Mouse (Mus musculus) c-Kit-positive CD71-positive TER-119-positive erythroid progenitor cells, embryonic 14.5 days (primary cell): ENCODE results near the gene Hbs1l.

ENCODE experiments used
- DNase-seq: peaks from one replicate; pipeline ENCODE4 v3.0.0-alpha.2; 2013; ENCODE audit warnings: low spot score

The Hbs1l gene

GRCm38 (mm10) chr10:21401259-21401658 is 105.5 kb downstream of the Hbs1l start:
- no peak for DNase-seq

- DNase-seq: no peak
These were observed 109.0 kb downstream of the Hbs1l start for GRCm38 (mm10) chr10:21404822-21405221.

- no peak for DNase-seq
These were observed 110.1 kb downstream of the Hbs1l start for GRCm38 (mm10) chr10:21405707-21406534.

- no peak for DNase-seq
These were observed 114.9 kb downstream of the Hbs1l start for GRCm38 (mm10) chr10:21410711-21411110.

DNA sequence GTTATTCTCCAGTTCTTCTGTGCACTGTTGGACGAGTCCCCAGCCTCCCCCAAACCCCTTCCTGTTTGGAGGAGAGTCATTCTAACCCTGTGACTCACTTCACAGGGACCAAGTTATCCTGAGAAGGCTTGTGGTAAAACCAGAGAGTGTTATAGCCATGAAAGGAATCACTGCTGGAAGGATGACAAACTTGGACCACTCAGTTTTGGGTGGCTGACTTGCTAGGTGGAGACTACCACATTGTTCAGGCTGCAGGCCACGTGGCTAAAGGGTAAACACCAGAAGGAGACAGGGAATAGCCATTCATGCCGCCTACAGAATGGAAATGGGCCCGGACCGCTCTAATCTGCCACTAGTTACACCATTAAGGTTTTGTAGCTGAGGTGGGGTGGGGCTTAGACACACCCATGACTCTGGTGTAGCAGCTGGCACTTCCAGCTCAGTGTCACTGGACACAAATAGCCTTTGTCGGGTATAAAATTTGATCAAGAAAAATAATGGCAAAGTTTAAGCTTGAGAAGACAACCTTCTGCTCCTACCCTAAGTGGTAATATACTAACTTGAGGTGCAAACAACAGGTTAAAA is 115.9 kb downstream of the Hbs1l start:
- no peak for DNase-seq

DNA sequence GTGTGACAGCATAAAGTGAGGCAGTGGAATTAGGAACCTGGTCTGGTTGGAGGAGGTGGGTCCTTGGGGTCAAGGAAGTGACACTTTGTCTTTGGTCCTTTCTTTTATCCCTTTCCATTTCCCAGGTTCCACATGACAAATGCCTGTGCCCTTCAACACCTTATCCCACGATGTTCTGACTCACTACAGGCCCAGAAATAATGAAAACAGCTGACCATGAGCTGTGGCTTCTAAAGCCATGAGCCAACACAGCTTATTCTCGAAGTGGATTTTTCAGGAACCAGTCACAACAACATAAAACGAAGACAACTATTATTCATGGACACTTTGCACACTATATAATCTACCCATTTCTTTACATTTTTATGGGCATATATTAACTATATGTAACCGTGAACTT is 119.3 kb downstream of the Hbs1l start:
- DNase-seq: no peak

DNA sequence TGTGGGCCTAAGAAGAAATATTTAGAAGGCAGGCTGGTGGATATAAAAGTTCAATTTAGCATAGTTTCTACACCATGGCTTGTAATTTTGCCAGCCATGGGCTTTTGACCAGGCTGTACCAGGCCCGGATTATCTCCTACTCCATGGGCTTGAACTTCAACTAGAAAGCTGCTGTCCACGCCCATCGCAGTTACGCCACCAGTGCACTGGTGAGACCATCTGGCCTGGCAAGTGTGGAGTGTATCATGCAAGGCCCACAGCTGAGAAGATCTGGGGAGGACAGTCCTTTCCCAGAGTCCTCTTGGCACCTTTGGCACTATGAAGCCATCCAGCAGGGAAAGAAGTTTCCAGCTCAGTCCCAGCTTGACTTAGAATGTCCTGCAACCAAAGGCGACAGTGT is 120.4 kb downstream of the Hbs1l start:
- no peak for DNase-seq
